Mouse (Mus musculus) ES-Bruce4 (cell line): ENCODE results near the gene Rab12. TPM values are rescaled to one million over a fixed set of nuclear protein-coding genes. Genes with fewer than 3 reads are reported as not detected.
A peak's percentile ranks its signal among the peaks of the same experiment; 100 is the strongest.
"Not testable (repeated sequence)": the region's sequence is repeated elsewhere in the genome, so short reads cannot be mapped to it uniquely, and the experiment has no call there.

Experiments
- H3K27ac ChIP-seq: 2 replicates; pipeline ENCODE4 v1.5.1; 2012; ENCODE audit warnings: low read length, inconsistent platforms; ENCODE audit not compliant: insufficient read depth
- H3K27me3 ChIP-seq: 2 replicates; pipeline ENCODE4 v1.6.1; 2012; ENCODE audit warnings: mild to moderate bottlenecking, low read length, inconsistent platforms; ENCODE audit not compliant: control insufficient read depth, poor library complexity, insufficient read depth, severe bottlenecking
- H3K36me3 ChIP-seq: 2 replicates; pipeline ENCODE4 v1.6.1; 2012; ENCODE audit warnings: inconsistent platforms, mild to moderate bottlenecking, low read length, moderate library complexity; ENCODE audit not compliant: control insufficient read depth, poor library complexity, insufficient read depth, severe bottlenecking
- H3K4me1 ChIP-seq: one replicate; pipeline ENCODE4 v1.8.1; 2011; ENCODE audit warnings: low read length; ENCODE audit not compliant: control insufficient read depth, insufficient read depth
- H3K4me3 ChIP-seq: 2 replicates; pipeline ENCODE4 v1.5.1; 2011; ENCODE audit warnings: low read depth, mild to moderate bottlenecking, low read length
- H3K9ac ChIP-seq: 2 replicates; pipeline ENCODE4 v1.6.1; 2012; ENCODE audit warnings: low read depth, mild to moderate bottlenecking, inconsistent platforms; ENCODE audit not compliant: poor library complexity, severe bottlenecking
- H3K9me3 ChIP-seq: replicated peaks from 2 replicates; pipeline ENCODE4 v1.6.1; 2012; ENCODE audit warnings: mild to moderate bottlenecking, low read length, inconsistent platforms; ENCODE audit not compliant: control insufficient read depth, poor library complexity, insufficient read depth, severe bottlenecking
- CTCF ChIP-seq: IDR thresholded peaks from one replicate; pipeline ENCODE4 v1.8.1; 2011; ENCODE audit warnings: low read depth, low read length
- EP300 ChIP-seq: IDR thresholded peaks from 2 replicates; pipeline ENCODE4 v1.6.1; 2011; ENCODE audit warnings: low read depth, low read length; ENCODE audit not compliant: insufficient read depth
- POLR2A ChIP-seq: IDR thresholded peaks from one replicate; pipeline ENCODE4 v1.8.1; 2011; ENCODE audit warnings: low read length; ENCODE audit not compliant: insufficient read depth
- polyA plus RNA-seq: library from polyadenylated mRNA; stranded (reverse); fragments of >200 nt; gene quantifications from 2 replicates; pipeline ENCODE4 v1.2.4, GENCODE M21; 2011; ENCODE audit warnings: low read depth; ENCODE audit not compliant: missing spikeins, insufficient read depth, insufficient read length

The Rab12 gene
- polyA plus RNA-seq, 1 experiment = 100 TPM

GRCm38 (mm10) chr17:66552690-66553089 is 33.2 kb upstream of the Rab12 start:
- H3K4me3 ChIP-seq = no peak overlapping the region
- no peak for TF ChIP-seq EP300
- no peak for TF ChIP-seq CTCF
- no peak for TF ChIP-seq POLR2A
- H3K27ac ChIP-seq = no peak overlapping the region

GRCm38 (mm10) chr17:66550486-66550885 is 31.0 kb upstream of the Rab12 start:
- H3K27me3 ChIP-seq = no peaks in the 10 kb centered on the region; the same call in 1 of the 2 replicates
- no peak for TF ChIP-seq EP300
- H3K36me3 ChIP-seq = no peaks in the 10 kb centered on the region
- H3K4me1 ChIP-seq = no peaks in the 10 kb centered on the region
- H3K27ac ChIP-seq = no peak overlapping the region
- no peak overlapping the region for H3K4me3 ChIP-seq
- H3K9me3 ChIP-seq = no peaks in the 10 kb centered on the region
- H3K9ac ChIP-seq = no peak overlapping the region

More at GRCm38 (mm10) chr17:66552690-66553089, 33.2 kb upstream of the Rab12 start:
- Histone ChIP-seq H3K9ac (no peak overlapping the region), H3K9me3 (no peaks in the 10 kb centered on the region), H3K36me3 (no peaks in the 10 kb centered on the region), H3K4me1 (no peaks in the 10 kb centered on the region), H3K27me3 (no peaks in the 10 kb centered on the region; the same call in 1 of the 2 replicates)

- H3K9me3 ChIP-seq = peaks cover 20% of the 10 kb centered on the region
- no peak overlapping the region for H3K9ac ChIP-seq
- TF ChIP-seq EP300 (no peak), POLR2A (no peak), CTCF (no peak)
- no peaks in the 10 kb centered on the region for H3K27me3 ChIP-seq
- H3K4me1 ChIP-seq = no peaks in the 10 kb centered on the region
- no peak overlapping the region for H3K4me3 ChIP-seq
- H3K27ac ChIP-seq = no peak overlapping the region
- H3K36me3 ChIP-seq = no peaks in the 10 kb centered on the region
These were observed 12.8 kb upstream of the Rab12 start for GRCm38 (mm10) chr17:66532285-66532684.

GRCm38 (mm10) chr17:66523396-66523795 is 3.9 kb upstream of the Rab12 start:
- Histone ChIP-seq H3K36me3 (no peaks in the 10 kb centered on the region), H3K9me3 (no peaks in the 10 kb centered on the region), H3K27ac (no peak overlapping the region), H3K4me1 (no peaks in the 10 kb centered on the region), H3K4me3 (no peak overlapping the region), H3K9ac (no peak overlapping the region), H3K27me3 (no peaks in the 10 kb centered on the region)
- TF ChIP-seq POLR2A = no peak
- TF ChIP-seq EP300 = no peak
- no peak for TF ChIP-seq CTCF

- not testable (repeated sequence) for H3K27me3 ChIP-seq, H3K9ac ChIP-seq, H3K36me3 ChIP-seq, H3K27ac ChIP-seq, H3K4me1 ChIP-seq, H3K4me3 ChIP-seq, H3K9me3 ChIP-seq
These were observed 3.1 kb upstream of the Rab12 start for GRCm38 (mm10) chr17:66522631-66523030.

- H3K4me1 ChIP-seq = peaks cover 2% of the 10 kb centered on the region
- no peaks in the 10 kb centered on the region for H3K27me3 ChIP-seq
- H3K36me3 ChIP-seq = 0 out of 2 replicates have a peak, but pooled peaks cover 2% of the 10 kb centered on the region
- peak overlapping the region; percentile 92 for H3K4me3 ChIP-seq
- H3K9ac ChIP-seq = peak overlapping the region; percentile 85
- H3K9me3 ChIP-seq = no peaks in the 10 kb centered on the region
- TF ChIP-seq POLR2A = no peak
- no peak for TF ChIP-seq EP300
- TF ChIP-seq CTCF = no peak
- no peak overlapping the region for H3K27ac ChIP-seq
These were observed 514 bp downstream of the Rab12 start for GRCm38 (mm10) chr17:66518877-66519553.
